Mouse (Mus musculus): ENCODE measurements around the gene Ndufaf2. TPM values are rescaled to one million over a fixed set of nuclear protein-coding genes. Genes with fewer than 3 reads are reported as not detected.

Gene Ndufaf2
- 10 to 100 TPM; 18.8 to 20.7 TPM for polyA plus RNA-seq (2017; shearing (Covaris generic))

GRCm38 (mm10) chr13:108158465-108159240, at the start of gene Ndufaf2, which contains the start of gene Ercc8:
Gene Ndufaf2 (minus strand): TSS chr13:108158623.
Gene Ercc8 (plus strand): TSS chr13:108158731.

DNA sequence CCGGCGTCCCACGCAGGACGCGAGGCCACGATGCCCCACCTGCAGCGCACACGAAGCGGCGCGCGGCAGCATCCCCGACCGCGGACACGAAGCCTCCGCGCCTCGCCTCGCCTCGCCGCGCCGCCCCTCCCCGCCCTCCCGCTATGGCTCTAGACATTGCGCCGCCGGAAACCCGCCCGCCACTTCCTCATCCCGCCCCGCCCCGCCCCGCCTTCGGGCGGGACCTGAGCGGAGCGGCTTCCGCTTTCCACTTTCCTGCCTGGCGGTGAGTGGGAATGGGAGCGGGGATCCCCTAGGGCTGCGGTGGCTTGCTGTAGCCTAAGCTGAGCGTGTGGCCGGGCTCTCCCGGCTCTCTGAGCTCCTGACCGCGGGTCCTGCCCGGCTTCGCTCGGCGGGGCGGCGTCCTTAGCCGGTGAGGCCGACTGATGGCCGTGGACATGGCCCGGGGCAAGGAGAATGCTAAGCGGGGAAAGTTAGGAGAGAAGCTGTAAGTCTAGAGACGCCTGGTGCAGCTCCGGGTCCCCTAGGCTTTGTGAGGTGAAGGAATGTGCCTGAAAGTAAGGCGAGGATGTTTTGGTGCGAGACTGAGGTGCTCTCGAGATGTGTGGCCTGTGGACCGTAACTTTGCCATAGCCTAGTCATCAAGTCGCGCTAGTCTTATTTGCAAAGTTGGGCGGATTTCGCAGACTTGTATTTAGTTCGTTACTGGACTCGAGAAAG, 114.0 kb downstream of the Ndufaf2 start, which contains the start of gene Smim15:
Gene Smim15, plus strand, starts transcription at position 225 of the 720 bp plus-strand sequence.

Other genes starting within 250 kb of the Ndufaf2 start
- gene Smim15, start 114.2 kb downstream of the Ndufaf2 start, polyA plus RNA-seq (2017; shearing (Covaris generic)) = 10 to 100 TPM; 65.5 to 84.0 TPM
- gene Ercc8, start 108 bp upstream of the Ndufaf2 start, polyA plus RNA-seq (2017; shearing (Covaris generic)) = 10 to 100 TPM; 10.4 to 16.3 TPM
- gene Elovl7, start 55.8 kb upstream of the Ndufaf2 start, polyA plus RNA-seq (2017; shearing (Covaris generic)) = under 1 TPM; 0.05 to 0.43 TPM
- gene Depdc1b, start 157.7 kb upstream of the Ndufaf2 start, polyA plus RNA-seq (2017; shearing (Covaris generic)) = 1 to 10 TPM; 4.0 to 6.7 TPM